Mouse (Mus musculus) spleen, adult 2 months (tissue): ENCODE measurements around the gene Selenos.

Source experiments
- CTCF ChIP-seq: fragments of 200-500 bp; IDR thresholded peaks from 2 replicates; pipeline ENCODE4 v1.5.1; 2011; ENCODE audit warnings: mild to moderate bottlenecking, inconsistent platforms; ENCODE audit not compliant: insufficient read depth, insufficient read length, insufficient replicate concordance; ENCODE audit errors: extremely low read depth
- POLR2A ChIP-seq: fragments of 200-500 bp; IDR thresholded peaks from 2 replicates; pipeline ENCODE4 v1.6.1; 2011; ENCODE audit warnings: low read depth, low read length, inconsistent platforms

DNA sequence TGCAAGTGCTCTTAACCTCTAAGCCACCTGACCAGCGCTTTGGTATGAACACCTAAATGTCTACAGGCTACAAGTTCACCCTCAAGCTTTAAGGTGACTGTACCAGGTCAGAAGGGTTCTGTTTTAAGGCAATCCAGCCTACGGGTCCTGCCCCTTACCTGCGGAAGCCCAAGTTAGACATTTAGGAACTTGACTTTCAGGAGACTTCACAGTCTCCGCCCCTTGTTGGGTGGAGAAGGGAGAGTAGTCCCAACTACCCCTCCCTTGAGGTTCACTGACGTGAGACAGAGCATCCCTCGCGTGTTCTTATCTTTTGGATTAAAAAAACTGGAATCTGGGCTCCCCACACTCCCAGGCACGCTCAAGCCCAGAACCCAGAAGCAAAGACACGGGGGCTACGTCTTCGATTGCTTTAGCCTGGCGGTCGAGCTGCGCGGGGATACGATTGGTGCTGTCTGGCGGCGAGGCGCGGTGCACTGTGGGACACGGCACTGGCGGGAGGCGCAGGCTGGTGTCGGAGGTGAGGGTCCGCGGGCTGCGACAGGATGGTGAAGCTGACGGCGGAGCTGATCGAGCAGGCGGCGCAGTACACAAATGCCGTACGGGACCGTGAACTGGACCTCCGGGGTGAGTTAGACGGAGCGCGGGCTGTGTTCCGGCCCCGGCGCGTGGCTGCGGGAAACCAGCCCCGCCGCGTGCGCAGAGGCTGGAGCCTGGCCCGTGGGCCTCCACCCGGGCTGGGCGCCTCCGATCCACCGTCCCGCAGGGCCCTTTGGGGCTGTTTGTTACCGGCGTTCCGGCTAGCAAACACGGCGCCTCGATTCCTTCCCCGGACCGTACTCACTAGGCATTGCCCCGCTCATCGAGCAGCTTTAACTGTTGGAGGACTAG is 19.1 kb upstream of the Selenos start:
- TF ChIP-seq CTCF (no peak), POLR2A (peak; percentile 81)
